Mouse (Mus musculus): Measurements from ENCODE around the gene Zdhhc19. TPM values are rescaled to one million over a fixed set of nuclear protein-coding genes. Genes with fewer than 3 reads are reported as not detected.

The Zdhhc19 gene
- polyA plus RNA-seq, 1 experiment from 2014 or later: not detected

GRCm38 (mm10) chr16:32607562-32608343 is 111.7 kb downstream of the Zdhhc19 start:
- Histone ChIP-seq H3K4me2 (ENCODE audit: low read depth, low read length) (peak overlapping the region; percentile 78), H3K9ac (replicated peaks; ENCODE audit: low read depth, low read length) (no peak overlapping the region), H3K36me3 (ENCODE audit: control insufficient read depth, insufficient read depth, low read length) (no peaks in the 10 kb centered on the region), H3K9me3 (ENCODE audit: control insufficient read depth, low read length) (no peaks in the 10 kb centered on the region), H3K4me1 (ENCODE audit: control insufficient read depth, insufficient read depth, low read length) (peaks cover 11% of the 10 kb centered on the region), H3K27ac (ENCODE audit: low read depth, low read length) (no peak overlapping the region; the same call in 1 of the 2 replicates), H3K4me3 (ENCODE audit: low read depth, low read length) (peak overlapping the region; percentile 78; the same call in 1 of the 2 replicates), H3K27me3 (ENCODE audit: control insufficient read depth, insufficient read depth, low read length) (no peaks in the 10 kb centered on the region)
- 46% methylated on average over 7 of the region's 7 CpGs for WGBS
- no peak for ATAC-seq (ENCODE audit: low read depth)

- Histone ChIP-seq H3K4me3 (ENCODE audit: low read depth, low read length) (peak overlapping the region; percentile 78), H3K27ac (ENCODE audit: low read depth, low read length) (peak overlapping the region; percentile 96), H3K4me2 (ENCODE audit: low read depth, low read length) (peak overlapping the region; percentile 78), H3K27me3 (ENCODE audit: control insufficient read depth, insufficient read depth, low read length) (no peaks in the 10 kb centered on the region), H3K9ac (replicated peaks; ENCODE audit: low read depth, low read length) (peak overlapping the region; percentile 87), H3K9me3 (ENCODE audit: control insufficient read depth, low read length) (no peaks in the 10 kb centered on the region), H3K36me3 (ENCODE audit: control insufficient read depth, insufficient read depth, low read length) (no peaks in the 10 kb centered on the region), H3K4me1 (ENCODE audit: control insufficient read depth, insufficient read depth, low read length) (peaks cover 11% of the 10 kb centered on the region)
- ATAC-seq (ENCODE audit: low read depth): no peak
- WGBS: 10% methylated on average over 8 of the region's 8 CpGs
Measured at GRCm38 (mm10) chr16:32608344-32608711, 112.3 kb downstream of the Zdhhc19 start.

- peak within 1 kb of the TSS; percentile 78 for H3K4me3 ChIP-seq (ENCODE audit: low read depth, low read length)
- no peaks in the 10 kb centered on the region for H3K36me3 ChIP-seq (ENCODE audit: control insufficient read depth, insufficient read depth, low read length)
- WGBS: under 1% methylated on average over 71 of the region's 73 CpGs
- no peaks in the 10 kb centered on the region for H3K27me3 ChIP-seq (ENCODE audit: control insufficient read depth, insufficient read depth, low read length)
- H3K9ac ChIP-seq (replicated peaks; ENCODE audit: low read depth, low read length): peak within 1 kb of the TSS; percentile 87
- H3K9me3 ChIP-seq (ENCODE audit: control insufficient read depth, low read length): no peaks in the 10 kb centered on the region
- H3K4me2 ChIP-seq (ENCODE audit: low read depth, low read length): peak within 1 kb of the TSS; percentile 78
- ATAC-seq (ENCODE audit: low read depth): peak; percentile 99
- H3K27ac ChIP-seq (ENCODE audit: low read depth, low read length): peak within 1 kb of the TSS; percentile 96
- H3K4me1 ChIP-seq (ENCODE audit: control insufficient read depth, insufficient read depth, low read length): peaks cover 11% of the 10 kb centered on the region
Measured at GRCm38 (mm10) chr16:32608712-32609400, 112.8 kb downstream of the Zdhhc19 start, which contains the start of gene Tfrc. TSS of gene Tfrc (plus strand) at chr16:32608920.

- Histone ChIP-seq H3K9ac (replicated peaks; ENCODE audit: low read depth, low read length) (peak overlapping the region; percentile 87), H3K4me3 (ENCODE audit: low read depth, low read length) (peak overlapping the region; percentile 78), H3K27me3 (ENCODE audit: control insufficient read depth, insufficient read depth, low read length) (no peaks in the 10 kb centered on the region), H3K4me2 (ENCODE audit: low read depth, low read length) (peak overlapping the region; percentile 78), H3K9me3 (ENCODE audit: control insufficient read depth, low read length) (no peaks in the 10 kb centered on the region), H3K36me3 (ENCODE audit: control insufficient read depth, insufficient read depth, low read length) (peaks cover under 1% of the 10 kb centered on the region; the same call in 1 of the 2 replicates), H3K4me1 (ENCODE audit: control insufficient read depth, insufficient read depth, low read length) (peaks cover 11% of the 10 kb centered on the region), H3K27ac (ENCODE audit: low read depth, low read length) (peak overlapping the region; percentile 96)
- ATAC-seq (ENCODE audit: low read depth): 0 out of 2 replicates have a peak, but pooled peaks have one; percentile 2
- under 1% methylated on average over 14 of the region's 14 CpGs for WGBS
Measured at GRCm38 (mm10) chr16:32609401-32609779, 113.3 kb downstream of the Zdhhc19 start.

- Histone ChIP-seq H3K4me3 (ENCODE audit: low read depth, low read length) (peak overlapping the region; percentile 78), H3K27ac (ENCODE audit: low read depth, low read length) (no peak overlapping the region), H3K9ac (replicated peaks; ENCODE audit: low read depth, low read length) (peak overlapping the region; percentile 32; the same call in 1 of the 2 replicates), H3K4me1 (ENCODE audit: control insufficient read depth, insufficient read depth, low read length) (peaks cover 11% of the 10 kb centered on the region), H3K27me3 (ENCODE audit: control insufficient read depth, insufficient read depth, low read length) (no peaks in the 10 kb centered on the region), H3K4me2 (ENCODE audit: low read depth, low read length) (peak overlapping the region; percentile 78), H3K9me3 (ENCODE audit: control insufficient read depth, low read length) (no peaks in the 10 kb centered on the region), H3K36me3 (ENCODE audit: control insufficient read depth, insufficient read depth, low read length) (peaks cover 10% of the 10 kb centered on the region; the same call in 1 of the 2 replicates)
- 75% methylated on average over 5 of the region's 5 CpGs for WGBS
- ATAC-seq (ENCODE audit: low read depth): no peak
Measured at GRCm38 (mm10) chr16:32610460-32611255, 114.6 kb downstream of the Zdhhc19 start.

Other genes starting within 250 kb of the Zdhhc19 start
- gene Fbxo45, start 249.1 kb upstream of the Zdhhc19 start, polyA plus RNA-seq (2014; fragmentation: Nextera tagmentation; extraction: Ambion mirVana): 13.9 and 17.9 TPM in 2 replicates
- gene Wdr53, start 249.0 kb upstream of the Zdhhc19 start, polyA plus RNA-seq (2014; fragmentation: Nextera tagmentation; extraction: Ambion mirVana): 12.8 and 17.6 TPM in 2 replicates
- 0.15 TPM in 1 of 2 replicates, not detected in the other for gene Smco1, start 224.8 kb upstream of the Zdhhc19 start, polyA plus RNA-seq (2014; fragmentation: Nextera tagmentation; extraction: Ambion mirVana)
- 21.5 and 23.2 TPM in 2 replicates for gene Rnf168, start 218.8 kb upstream of the Zdhhc19 start, polyA plus RNA-seq (2014; fragmentation: Nextera tagmentation; extraction: Ambion mirVana)
- 24.3 and 31.2 TPM in 2 replicates for gene Ubxn7, start 164.0 kb upstream of the Zdhhc19 start, polyA plus RNA-seq (2014; fragmentation: Nextera tagmentation; extraction: Ambion mirVana)
- not detected in 2 replicates for gene Tm4sf19, start 95.8 kb upstream of the Zdhhc19 start, polyA plus RNA-seq (2014; fragmentation: Nextera tagmentation; extraction: Ambion mirVana)
- 35.1 and 41.2 TPM in 2 replicates for gene Tctex1d2, start 76.6 kb upstream of the Zdhhc19 start, polyA plus RNA-seq (2014; fragmentation: Nextera tagmentation; extraction: Ambion mirVana)
- 50.9 and 53.2 TPM in 2 replicates for gene Pcyt1a, start 65.3 kb upstream of the Zdhhc19 start, polyA plus RNA-seq (2014; fragmentation: Nextera tagmentation; extraction: Ambion mirVana)
- 0.17 and 0.40 TPM in 2 replicates for gene Slc51a, start 8.4 kb upstream of the Zdhhc19 start, polyA plus RNA-seq (2014; fragmentation: Nextera tagmentation; extraction: Ambion mirVana)
- gene Tfrc, start 112.7 kb downstream of the Zdhhc19 start, polyA plus RNA-seq (2014; fragmentation: Nextera tagmentation; extraction: Ambion mirVana): 43.6 and 72.1 TPM in 2 replicates
- 18.7 and 23.9 TPM in 2 replicates for gene Tnk2, start 147.6 kb downstream of the Zdhhc19 start, polyA plus RNA-seq (2014; fragmentation: Nextera tagmentation; extraction: Ambion mirVana)
- 0.08 and 0.35 TPM in 2 replicates for gene Muc4, start 239.6 kb downstream of the Zdhhc19 start, polyA plus RNA-seq (2014; fragmentation: Nextera tagmentation; extraction: Ambion mirVana)

All from neural tube, embryonic 14.5 days (tissue).